Mouse (Mus musculus): Measurements from ENCODE around the gene Gm17606.

DNA sequence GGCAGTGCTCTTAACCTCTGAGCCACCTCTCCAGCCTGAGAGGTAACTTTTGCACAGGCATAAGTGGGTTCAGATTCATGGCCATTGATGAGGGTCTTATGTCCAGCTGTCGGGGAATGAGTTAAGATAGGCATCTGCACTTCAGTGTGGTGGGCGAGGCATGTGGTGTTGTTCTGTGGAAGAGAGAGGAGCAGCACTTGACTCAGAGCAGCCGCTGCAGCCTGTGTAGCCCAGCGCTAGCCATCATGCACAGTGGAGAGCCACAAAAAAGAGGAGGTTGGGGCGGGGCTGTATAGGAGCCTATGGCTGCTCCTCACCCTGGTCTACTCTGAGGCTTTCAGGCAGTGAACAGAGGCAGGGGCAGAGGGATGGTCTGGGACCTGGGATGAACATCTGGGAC, 12.6 kb upstream of the Gm17606 start:
- TF ChIP-seq POLR2A (IDR thresholded peaks at IDR 0.05; ENCODE audit: borderline replicate concordance, extremely low read depth, low read depth, low read length), result no peak
- TF ChIP-seq CTCF (IDR thresholded peaks at IDR 0.05; ENCODE audit: insufficient read depth, low read length), result no peak

Measured in lung, adult 2 months (tissue).